Mouse (Mus musculus) colon, adult 2 months (tissue): ENCODE measurements around the gene Prelid3b. TPM values are rescaled to one million over a fixed set of nuclear protein-coding genes. Genes with fewer than 3 reads are reported as not detected.

Experiments
- polyA plus RNA-seq: library from polyadenylated mRNA; depleted of rRNA; stranded (reverse); fragments of >200 nt; gene quantifications from 2 replicates; pipeline ENCODE4 v1.2.3, GENCODE M21; 2012; rRNA removed

The Prelid3b gene
- polyA plus RNA-seq, result 82.8 and 117 TPM in 2 replicates

DNA sequence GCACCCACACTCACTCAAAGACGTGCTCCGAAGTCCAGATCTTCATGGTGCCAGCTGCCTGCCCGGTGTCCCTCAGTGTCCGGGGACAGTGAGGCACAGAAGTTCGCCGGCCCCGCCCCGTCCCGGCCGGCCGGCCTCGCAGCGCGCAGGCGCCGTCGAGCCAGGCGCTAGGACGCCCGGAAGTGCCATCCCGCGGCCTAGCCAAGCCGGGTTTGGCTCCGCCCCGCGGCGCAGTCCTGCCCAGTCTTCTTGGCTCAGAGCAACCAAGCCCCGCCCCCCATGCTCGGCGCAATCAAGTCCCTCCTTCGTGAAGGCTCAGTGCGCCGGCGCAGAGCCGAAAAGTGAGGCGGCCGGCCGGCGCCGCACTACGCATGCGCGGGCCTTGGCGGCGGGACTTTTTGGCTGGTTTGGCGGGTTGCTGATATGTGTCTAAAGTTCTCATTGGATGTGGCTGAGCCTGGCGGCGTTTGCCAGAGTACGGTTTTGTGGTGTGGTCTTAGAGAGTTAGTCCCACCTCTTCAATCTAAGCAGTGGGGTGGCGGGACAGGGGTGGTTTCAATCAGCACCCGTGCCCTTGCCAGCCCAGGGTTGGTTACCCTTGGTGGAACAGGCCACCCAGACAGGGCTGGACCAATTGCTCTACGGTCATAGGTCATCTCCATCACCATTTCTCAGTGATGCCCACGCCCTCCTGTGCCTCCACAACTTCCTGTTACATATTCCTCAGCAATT, at the start of gene Prelid3b:
Prelid3b (minus strand) TSS at position 264 of the 732 bp plus-strand sequence.

DNA sequence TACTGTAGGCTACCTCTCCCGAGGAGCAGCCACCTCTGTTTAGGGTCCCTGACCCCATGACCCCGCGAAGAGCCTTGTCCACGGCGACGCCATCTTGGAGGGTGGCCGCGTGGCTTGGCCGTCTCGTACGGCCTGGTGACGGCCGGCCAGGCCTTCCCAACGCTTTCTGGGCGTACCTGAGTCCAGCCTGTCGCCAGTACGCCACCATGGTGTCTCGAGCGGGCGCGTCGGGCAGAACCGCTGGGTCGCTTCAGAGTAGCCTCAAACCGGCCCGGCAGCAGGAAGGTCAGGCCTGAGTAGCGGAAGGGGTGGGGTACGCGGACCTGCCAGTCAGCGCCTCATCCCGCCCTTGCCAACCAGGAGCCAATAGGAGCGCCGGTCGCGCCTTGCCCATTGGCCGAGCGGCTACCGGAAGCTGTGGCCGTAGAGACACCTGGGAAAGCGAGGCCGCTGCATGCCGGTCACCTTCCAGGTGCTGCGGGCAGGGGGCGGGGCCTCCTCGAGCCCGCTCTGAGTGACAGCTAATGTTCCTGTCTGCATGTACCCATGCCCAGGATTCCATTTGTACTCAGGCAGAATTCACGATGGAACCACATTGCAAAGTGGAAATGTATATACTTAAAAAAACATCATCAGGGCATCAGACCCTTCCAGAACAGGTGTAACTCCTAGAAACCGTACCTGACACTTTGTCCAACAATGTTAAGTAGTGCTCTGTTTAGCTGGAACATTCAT, 8.9 kb downstream of the Prelid3b start, which contains the start of gene Atp5e:
Atp5e (minus strand) TSS at position 317 of the 735 bp plus-strand sequence.

DNA sequence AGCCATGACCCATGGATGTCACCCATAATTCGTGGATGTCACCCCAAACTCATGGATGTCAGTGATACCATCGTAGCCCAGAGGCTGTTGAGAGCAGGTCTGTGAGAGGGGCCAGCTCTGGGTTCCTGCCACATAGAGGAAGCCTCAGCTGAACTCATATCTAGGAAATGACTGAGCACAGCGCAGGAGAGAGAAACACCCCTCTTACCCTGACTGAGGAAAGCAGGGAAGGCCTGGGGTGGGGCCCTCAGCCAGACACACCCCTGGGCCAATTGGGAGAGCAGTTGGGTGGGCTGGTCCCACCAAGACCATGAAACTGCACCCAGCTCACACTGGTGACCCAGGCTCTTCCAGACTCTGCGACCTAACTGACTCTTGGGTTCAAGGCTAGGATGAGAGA, 22.5 kb downstream of the Prelid3b start, which contains the start of gene Tubb1:
Tubb1 (plus strand) TSS at position 343 of the 400 bp plus-strand sequence.

DNA sequence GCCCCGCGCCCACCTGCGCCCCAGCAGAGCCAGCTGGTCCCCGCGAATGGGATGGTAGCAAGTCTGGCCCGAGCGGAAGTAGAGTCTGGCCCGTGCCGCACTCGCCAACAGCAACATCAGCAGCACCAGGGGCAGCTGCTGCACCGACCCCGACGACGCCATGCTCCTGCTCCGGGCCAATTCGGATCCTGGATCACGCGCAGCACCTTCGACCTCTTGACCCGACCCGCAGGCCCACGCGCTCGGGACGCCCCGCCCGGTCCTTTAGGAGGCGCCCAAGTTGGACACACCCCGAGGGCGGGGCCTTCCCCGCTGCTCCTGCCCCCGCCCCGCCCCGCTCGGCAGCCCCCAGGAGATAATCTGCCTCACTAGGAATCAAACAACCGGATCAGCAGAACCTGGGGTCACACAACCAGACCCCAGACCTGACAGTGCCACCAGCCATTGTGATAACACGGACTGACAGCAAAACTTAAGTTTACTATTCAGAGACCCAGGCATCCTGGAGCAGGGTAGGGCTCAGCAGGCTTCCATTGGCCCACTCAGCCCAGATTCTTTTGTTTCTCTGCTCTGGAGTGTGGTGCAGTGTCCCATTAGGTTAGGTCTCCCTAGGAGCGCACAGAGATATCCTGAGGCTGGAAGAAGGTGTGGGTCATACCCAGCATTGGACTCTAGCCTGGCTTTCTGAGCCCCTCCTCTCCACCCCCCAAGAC, 34.0 kb downstream of the Prelid3b start, which contains the start of gene Ctsz:
Ctsz (minus strand) TSS at position 303 of the 713 bp plus-strand sequence.

DNA sequence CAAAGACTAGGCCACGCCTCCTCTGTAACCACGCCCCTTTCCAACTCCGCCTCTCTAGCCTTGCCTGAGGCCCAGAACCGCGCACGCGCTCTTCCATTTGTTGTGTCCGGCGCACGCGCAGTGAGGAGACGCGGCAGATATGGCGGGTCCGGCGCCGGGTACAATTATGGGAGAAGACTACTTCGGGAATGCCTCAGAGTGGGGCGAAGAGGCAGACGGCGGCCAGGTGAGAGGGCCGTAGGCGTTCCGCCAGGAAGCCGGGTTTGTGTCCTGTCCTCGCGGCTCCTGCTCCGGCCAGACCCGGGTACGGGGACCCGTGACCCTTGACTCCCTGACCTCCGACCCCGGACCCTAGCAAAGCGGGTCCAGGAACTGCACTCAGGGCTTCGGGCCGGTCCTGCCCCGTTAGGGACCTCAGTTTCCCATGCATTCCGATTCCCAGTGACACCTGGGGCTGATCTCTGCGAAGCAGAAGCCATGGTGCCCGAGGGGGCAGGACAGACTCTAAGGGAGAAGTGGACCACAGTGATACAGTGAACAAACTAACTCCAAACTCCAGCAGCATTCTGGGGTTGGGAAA, 57.1 kb downstream of the Prelid3b start, which contains the start of gene Nelfcd:
Nelfcd (plus strand) TSS at position 74 of the 580 bp plus-strand sequence.

Other genes with a start within 250 kb of the Prelid3b start
- gene Gnas, start 188.8 kb downstream of the Prelid3b start, polyA plus RNA-seq, result 787 and 837 TPM in 2 replicates
- 0.34 and 0.41 TPM in 2 replicates for gene Gm20721, start 126.4 kb downstream of the Prelid3b start, polyA plus RNA-seq
- gene Nelfcd, start 57.3 kb downstream of the Prelid3b start, polyA plus RNA-seq, result 51.6 and 56.1 TPM in 2 replicates
- gene Ctsz, start 34.0 kb downstream of the Prelid3b start, polyA plus RNA-seq, result 260 and 283 TPM in 2 replicates
- gene Tubb1, start 22.4 kb downstream of the Prelid3b start, polyA plus RNA-seq, result 0.13 and 0.17 TPM in 2 replicates
- 463 and 501 TPM in 2 replicates for gene Atp5e, start 9.0 kb downstream of the Prelid3b start, polyA plus RNA-seq
- gene Zfp831, start 170.5 kb upstream of the Prelid3b start, polyA plus RNA-seq, result 0.09 and 0.17 TPM in 2 replicates